Mouse (Mus musculus): ENCODE data around the gene Gpatch2. TPM values are rescaled to one million over a fixed set of nuclear protein-coding genes. Genes with fewer than 3 reads are reported as not detected.

Gene Gpatch2
- polyA plus RNA-seq, 1 experiment from 2014 or later: 19.8 TPM

DNA sequence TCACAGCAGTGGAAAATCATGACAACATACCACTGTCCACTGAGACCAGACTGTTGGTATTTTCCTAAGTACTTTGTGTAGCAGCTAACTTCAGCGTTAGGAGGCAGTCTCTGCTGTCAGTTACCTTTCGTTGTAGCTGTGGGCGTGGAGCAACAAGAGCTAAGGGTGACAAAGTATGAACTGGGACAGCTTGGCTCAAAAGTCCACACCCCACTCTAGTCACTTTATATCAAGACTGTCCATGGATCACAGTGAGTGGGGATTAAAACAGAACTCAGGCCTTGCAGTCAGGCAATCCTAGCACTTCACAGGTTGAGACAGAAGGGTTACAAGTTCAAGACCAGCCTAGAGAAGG is 77.1 kb downstream of the Gpatch2 start:
- Histone ChIP-seq H3K27me3 (no peaks in the 10 kb centered on the region), H3K27ac (no peak overlapping the region), H3K4me3 (no peak overlapping the region), H3K9ac (no peak overlapping the region), H3K4me2 (no peak overlapping the region), H3K36me3 (ENCODE audit: poor library complexity, severe bottlenecking) (no peaks in the 10 kb centered on the region), H3K4me1 (no peaks in the 10 kb centered on the region), H3K9me3 (replicated peaks) (no peaks in the 10 kb centered on the region)
- no peak for ATAC-seq
- WGBS: 93% methylated on average over 3 of the region's 3 CpGs

DNA sequence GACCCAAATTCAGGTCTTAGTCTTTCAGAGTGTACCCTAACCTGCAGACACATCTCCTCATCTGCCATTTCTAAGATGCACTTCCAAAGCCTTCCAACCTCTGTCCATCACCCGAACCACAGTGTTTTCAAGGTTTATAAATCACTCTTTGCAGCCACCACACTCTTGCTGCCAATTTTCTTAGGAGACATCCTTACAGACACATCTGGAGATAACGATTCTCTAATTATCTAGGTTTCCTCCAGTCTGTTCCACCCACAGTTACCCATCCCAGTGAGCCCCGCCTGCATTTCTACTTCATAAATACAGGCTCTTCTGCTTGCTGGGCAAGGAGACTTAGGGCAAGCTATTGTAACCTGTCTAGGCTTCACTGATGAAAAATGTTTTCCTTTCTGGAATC is 77.9 kb downstream of the Gpatch2 start:
- Histone ChIP-seq H3K9ac (no peak overlapping the region), H3K4me1 (no peaks in the 10 kb centered on the region), H3K27me3 (no peaks in the 10 kb centered on the region), H3K9me3 (replicated peaks) (no peaks in the 10 kb centered on the region), H3K27ac (no peak overlapping the region), H3K36me3 (ENCODE audit: poor library complexity, severe bottlenecking) (no peaks in the 10 kb centered on the region), H3K4me2 (no peak overlapping the region), H3K4me3 (no peak overlapping the region)
- 81% methylated on average over 3 of the region's 3 CpGs for WGBS
- no peak for ATAC-seq

DNA sequence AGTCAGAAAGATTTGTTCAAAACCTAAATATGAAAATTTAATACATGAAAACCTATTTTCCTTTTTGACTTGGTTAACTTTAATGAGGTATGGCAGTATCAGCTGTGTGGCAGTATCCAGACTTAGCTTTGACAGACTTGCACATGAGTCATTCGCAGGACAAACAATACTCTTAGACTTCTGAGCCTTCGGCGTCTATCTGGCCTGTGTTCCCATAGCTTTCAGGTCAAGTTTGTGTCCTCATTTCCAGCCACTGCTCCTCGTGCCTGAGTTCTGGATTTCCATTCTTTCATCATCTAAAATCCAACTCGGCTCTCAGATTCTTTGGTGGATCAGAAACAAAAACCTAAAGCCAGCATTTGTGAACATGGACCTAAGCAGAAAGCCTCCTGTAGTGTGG is 79.2 kb downstream of the Gpatch2 start:
- H3K27ac ChIP-seq: no peak overlapping the region
- H3K4me1 ChIP-seq: peaks cover 4% of the 10 kb centered on the region; the same call in 1 of the 2 replicates
- 80% methylated on average over 5 of the region's 5 CpGs for WGBS
- ATAC-seq: no peak
- H3K27me3 ChIP-seq: no peaks in the 10 kb centered on the region
- no peaks in the 10 kb centered on the region for H3K9me3 ChIP-seq (replicated peaks)
- H3K36me3 ChIP-seq (ENCODE audit: poor library complexity, severe bottlenecking): no peaks in the 10 kb centered on the region
- H3K9ac ChIP-seq: no peak overlapping the region
- H3K4me2 ChIP-seq: no peak overlapping the region
- H3K4me3 ChIP-seq: no peak overlapping the region

DNA sequence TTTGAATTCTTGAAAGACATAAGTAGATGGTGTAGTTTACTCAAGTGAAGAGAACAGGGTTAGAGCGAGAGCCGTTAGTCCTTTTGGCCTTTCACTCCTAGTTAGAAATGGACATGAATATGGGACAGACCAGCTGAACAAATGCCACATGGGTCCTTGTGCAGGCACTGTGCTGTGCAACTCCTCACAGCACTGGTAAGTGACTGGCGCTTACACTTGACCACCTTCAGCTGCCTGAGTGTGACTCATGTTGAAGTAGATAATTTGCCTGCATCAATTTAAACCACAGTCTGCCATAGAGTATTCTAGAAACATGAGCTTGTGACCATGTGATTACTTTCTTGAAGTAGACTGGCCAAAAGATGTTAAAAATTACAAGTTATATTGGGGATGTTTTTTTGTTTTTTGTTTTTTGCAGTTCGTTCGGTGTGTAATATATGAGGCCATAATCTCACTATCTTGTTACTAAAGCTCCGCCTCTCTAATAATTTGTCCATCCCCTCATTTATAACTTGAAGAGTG is 79.8 kb downstream of the Gpatch2 start:
- Histone ChIP-seq H3K4me3 (no peak overlapping the region), H3K4me1 (peaks cover 6% of the 10 kb centered on the region), H3K27ac (no peak overlapping the region), H3K36me3 (ENCODE audit: poor library complexity, severe bottlenecking) (no peaks in the 10 kb centered on the region), H3K9ac (no peak overlapping the region), H3K9me3 (replicated peaks) (no peaks in the 10 kb centered on the region), H3K4me2 (no peak overlapping the region), H3K27me3 (no peaks in the 10 kb centered on the region)
- no peak for ATAC-seq
- WGBS: 95% methylated on average over 6 of the region's 6 CpGs

DNA sequence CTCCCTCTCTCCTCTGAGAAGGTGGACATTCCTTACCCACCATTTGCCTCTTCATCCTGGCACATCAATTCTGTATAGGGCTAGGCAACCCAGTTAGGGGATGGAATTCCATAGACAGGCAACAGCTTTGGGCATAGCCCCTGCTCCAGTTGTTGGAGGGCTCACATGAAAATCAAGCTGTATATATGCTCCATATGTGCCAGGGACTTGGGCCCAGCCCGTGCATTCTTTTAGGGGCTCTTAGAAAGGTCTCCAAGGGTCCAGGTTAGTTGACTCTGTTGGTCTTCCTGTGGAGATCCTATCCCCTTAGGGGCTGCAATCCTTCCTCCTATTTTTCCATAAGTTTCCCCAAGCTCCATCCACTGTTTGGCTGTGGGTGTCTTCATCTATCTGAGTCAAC is 80.4 kb downstream of the Gpatch2 start:
- no peak for ATAC-seq
- no peaks in the 10 kb centered on the region for H3K36me3 ChIP-seq (ENCODE audit: poor library complexity, severe bottlenecking)
- H3K4me1 ChIP-seq: peaks cover 12% of the 10 kb centered on the region
- no peak overlapping the region for H3K9ac ChIP-seq
- no peak overlapping the region for H3K27ac ChIP-seq
- no peak overlapping the region for H3K4me2 ChIP-seq
- H3K9me3 ChIP-seq (replicated peaks): no peaks in the 10 kb centered on the region
- WGBS: 93% methylated on average over 1 of the region's 1 CpGs
- H3K27me3 ChIP-seq: no peaks in the 10 kb centered on the region
- no peak overlapping the region for H3K4me3 ChIP-seq

DNA sequence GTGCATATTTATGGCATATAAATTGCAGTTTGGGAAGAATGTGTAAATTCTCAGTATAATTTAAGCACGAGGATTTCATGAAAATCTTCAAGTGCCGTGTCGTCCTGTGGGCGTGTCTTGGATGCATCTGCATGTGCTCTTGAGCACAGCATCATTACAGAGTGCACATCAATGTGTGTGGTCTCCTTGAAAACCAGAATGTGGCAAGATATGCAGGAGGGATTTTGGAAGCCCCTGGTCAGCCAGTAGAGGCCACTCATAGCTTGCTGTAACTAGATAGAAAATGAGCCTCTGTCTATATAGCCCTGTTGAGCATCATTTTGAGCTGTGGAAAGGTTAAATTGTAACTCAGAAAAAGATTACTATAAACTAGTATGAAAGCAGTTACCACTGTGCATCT is 83.9 kb downstream of the Gpatch2 start:
- no peak for ATAC-seq
- Histone ChIP-seq H3K4me3 (no peak overlapping the region), H3K9me3 (replicated peaks) (no peaks in the 10 kb centered on the region), H3K9ac (no peak overlapping the region), H3K27ac (no peak overlapping the region), H3K4me1 (peaks cover 14% of the 10 kb centered on the region), H3K4me2 (no peak overlapping the region), H3K36me3 (ENCODE audit: poor library complexity, severe bottlenecking) (no peaks in the 10 kb centered on the region), H3K27me3 (no peaks in the 10 kb centered on the region)
- WGBS: 63% methylated on average over 4 of the region's 4 CpGs

DNA sequence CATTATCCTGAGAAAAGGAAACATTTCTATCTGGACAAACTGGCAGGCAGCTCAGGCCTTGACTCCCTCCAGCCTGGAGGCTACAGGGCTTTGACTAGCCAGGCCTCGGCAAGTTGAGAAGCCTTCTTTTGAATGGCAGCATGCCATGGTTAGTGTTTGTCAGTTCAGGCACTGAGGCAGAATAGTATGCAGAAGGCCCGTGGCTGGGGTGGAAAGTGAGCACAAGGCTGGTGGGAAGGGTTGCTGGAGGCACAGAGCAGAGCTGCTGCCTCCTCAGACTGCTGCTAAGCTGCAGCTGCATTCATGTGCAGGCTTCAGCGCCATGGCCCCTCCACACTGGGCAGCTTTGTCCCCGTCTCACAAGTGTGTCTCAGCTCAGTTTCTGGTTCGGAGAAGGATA is 85.3 kb downstream of the Gpatch2 start:
- Histone ChIP-seq H3K27ac (peak overlapping the region; percentile 35), H3K27me3 (no peaks in the 10 kb centered on the region), H3K4me3 (no peak overlapping the region), H3K4me2 (no peak overlapping the region), H3K9ac (peak overlapping the region; percentile 37; the same call in 1 of the 2 replicates), H3K36me3 (ENCODE audit: poor library complexity, severe bottlenecking) (no peaks in the 10 kb centered on the region), H3K9me3 (replicated peaks) (no peaks in the 10 kb centered on the region), H3K4me1 (peaks cover 14% of the 10 kb centered on the region)
- peak; percentile 69 for ATAC-seq
- 36% methylated on average over 5 of the region's 5 CpGs for WGBS

DNA sequence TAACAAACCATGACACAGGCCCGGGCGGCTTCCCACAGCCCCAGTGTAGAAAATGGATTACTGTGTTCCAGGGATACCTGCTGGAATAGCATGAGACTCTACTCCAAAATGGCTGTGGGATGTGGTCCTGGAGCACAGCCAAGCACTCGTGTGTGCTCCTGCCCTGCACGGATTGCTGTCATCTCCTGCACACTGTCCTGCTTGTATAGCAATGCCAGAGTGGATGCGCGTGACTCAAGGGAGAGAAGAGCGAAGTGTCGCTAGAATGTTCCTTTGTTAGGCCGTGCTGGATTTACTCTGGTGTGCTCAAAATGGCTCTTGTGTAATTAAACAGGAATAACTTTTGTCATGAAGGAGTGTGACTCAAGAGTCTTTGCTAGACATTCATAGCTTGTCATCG is 87.9 kb downstream of the Gpatch2 start:
- ATAC-seq: no peak
- peaks cover 7% of the 10 kb centered on the region; the same call in 1 of the 2 replicates for H3K36me3 ChIP-seq (ENCODE audit: poor library complexity, severe bottlenecking)
- H3K27me3 ChIP-seq: no peaks in the 10 kb centered on the region
- peaks cover 14% of the 10 kb centered on the region for H3K4me1 ChIP-seq
- no peak overlapping the region for H3K27ac ChIP-seq
- H3K9me3 ChIP-seq (replicated peaks): no peaks in the 10 kb centered on the region
- no peak overlapping the region for H3K9ac ChIP-seq
- WGBS: 83% methylated on average over 10 of the region's 10 CpGs
- H3K4me3 ChIP-seq: no peak overlapping the region
- no peak overlapping the region for H3K4me2 ChIP-seq

DNA sequence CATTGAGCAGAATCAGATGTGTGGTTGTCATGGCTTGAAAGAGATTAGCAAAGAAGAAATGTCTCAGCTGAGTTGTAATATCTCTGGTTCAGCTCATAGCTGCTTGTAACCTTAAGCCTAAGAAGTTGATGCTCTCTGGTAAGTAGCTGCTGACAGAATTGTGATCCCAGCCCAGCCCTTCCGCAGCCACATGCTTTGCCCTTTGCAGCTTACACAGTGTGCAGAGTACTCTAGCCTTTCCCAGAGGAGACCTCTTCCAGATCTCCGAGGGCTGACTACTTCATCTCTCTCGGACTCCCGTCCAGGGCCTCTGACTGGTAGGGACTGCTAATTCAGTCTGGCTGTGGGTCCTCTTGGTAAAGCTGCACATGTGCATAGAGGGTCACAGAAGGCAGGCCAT is 92.0 kb downstream of the Gpatch2 start:
- no peak overlapping the region for H3K9ac ChIP-seq
- H3K27me3 ChIP-seq: no peaks in the 10 kb centered on the region
- WGBS: 97% methylated on average over 4 of the region's 4 CpGs
- no peak overlapping the region for H3K4me3 ChIP-seq
- peaks cover 7% of the 10 kb centered on the region; the same call in 1 of the 2 replicates for H3K36me3 ChIP-seq (ENCODE audit: poor library complexity, severe bottlenecking)
- H3K27ac ChIP-seq: no peak overlapping the region
- no peaks in the 10 kb centered on the region for H3K9me3 ChIP-seq (replicated peaks)
- no peak overlapping the region for H3K4me2 ChIP-seq
- H3K4me1 ChIP-seq: no peaks in the 10 kb centered on the region
- ATAC-seq: no peak

DNA sequence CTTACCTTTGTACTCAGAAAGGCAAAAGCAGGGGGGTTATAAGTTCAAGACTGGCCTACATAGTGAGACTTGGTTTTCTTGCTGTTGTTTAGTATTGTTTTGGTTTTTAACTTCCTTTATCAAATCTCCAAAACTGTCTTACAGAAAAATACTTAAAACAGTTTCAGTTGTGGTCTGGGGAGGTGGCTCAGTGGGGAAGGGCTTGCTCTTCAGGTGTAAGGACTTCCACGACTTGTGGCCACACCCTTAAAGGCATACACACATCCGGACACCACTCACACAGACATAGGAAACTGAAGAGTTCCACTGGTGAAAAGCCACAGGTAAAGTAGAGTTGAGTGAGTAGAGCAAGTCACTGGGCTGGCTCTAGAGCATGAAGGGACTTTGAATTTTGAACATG is 93.2 kb downstream of the Gpatch2 start:
- no peak overlapping the region for H3K4me2 ChIP-seq
- no peak overlapping the region for H3K4me3 ChIP-seq
- no peaks in the 10 kb centered on the region for H3K9me3 ChIP-seq (replicated peaks)
- peaks cover 7% of the 10 kb centered on the region; the same call in 1 of the 2 replicates for H3K36me3 ChIP-seq (ENCODE audit: poor library complexity, severe bottlenecking)
- H3K27me3 ChIP-seq: no peaks in the 10 kb centered on the region
- H3K4me1 ChIP-seq: no peaks in the 10 kb centered on the region
- no peak overlapping the region for H3K27ac ChIP-seq
- no peak for ATAC-seq
- WGBS: 93% methylated on average over 2 of the region's 2 CpGs
- no peak overlapping the region for H3K9ac ChIP-seq

DNA sequence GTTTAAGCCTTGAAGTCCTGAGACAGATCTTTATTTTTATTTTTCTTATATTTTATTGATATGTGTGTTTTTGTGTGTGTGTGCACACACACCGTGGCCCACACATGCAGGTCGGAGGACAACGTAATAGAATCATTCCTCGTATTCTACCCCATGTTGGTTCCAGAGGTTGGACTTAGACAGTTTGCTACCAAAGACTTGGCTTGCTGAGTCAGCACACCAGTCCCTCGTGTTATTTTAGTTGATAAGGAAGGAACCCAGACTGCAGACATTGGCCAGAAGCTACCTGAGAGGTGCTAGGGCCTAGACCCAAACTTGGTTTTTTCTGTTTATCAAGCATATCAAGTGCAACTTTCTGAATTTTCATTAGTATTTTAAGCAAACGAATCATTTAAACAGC is 95.8 kb downstream of the Gpatch2 start:
- Histone ChIP-seq H3K4me1 (no peaks in the 10 kb centered on the region), H3K27ac (no peak overlapping the region), H3K4me2 (no peak overlapping the region), H3K27me3 (no peaks in the 10 kb centered on the region), H3K4me3 (no peak overlapping the region), H3K9ac (no peak overlapping the region), H3K36me3 (ENCODE audit: poor library complexity, severe bottlenecking) (peaks cover 7% of the 10 kb centered on the region; the same call in 1 of the 2 replicates), H3K9me3 (replicated peaks) (no peaks in the 10 kb centered on the region)
- ATAC-seq: no peak
- WGBS: 94% methylated on average over 6 of the region's 6 CpGs

DNA sequence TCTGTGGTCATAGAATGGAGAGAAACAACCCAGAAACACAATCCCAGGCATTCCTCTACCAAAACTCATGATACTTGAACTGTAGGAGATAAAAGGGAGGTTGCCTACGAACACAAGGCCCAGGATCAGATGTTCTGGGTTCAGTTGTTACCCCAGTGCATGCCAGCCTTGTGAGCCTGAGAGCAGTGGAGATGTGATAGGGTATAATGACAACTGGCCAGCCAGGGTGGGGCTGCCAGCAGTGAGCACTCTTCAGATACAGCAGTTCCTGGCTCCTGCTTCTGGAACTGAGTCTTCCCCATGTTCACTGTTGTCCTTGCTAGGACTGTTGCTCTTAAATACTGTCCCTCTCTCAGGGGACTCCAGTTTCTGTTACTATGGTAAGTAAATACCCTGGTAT is 98.0 kb downstream of the Gpatch2 start:
- WGBS: 73% methylated on average over 1 of the region's 1 CpGs
- Histone ChIP-seq H3K4me2 (no peak overlapping the region), H3K9ac (no peak overlapping the region), H3K27ac (no peak overlapping the region), H3K4me1 (no peaks in the 10 kb centered on the region), H3K27me3 (no peaks in the 10 kb centered on the region), H3K36me3 (ENCODE audit: poor library complexity, severe bottlenecking) (no peaks in the 10 kb centered on the region), H3K4me3 (no peak overlapping the region), H3K9me3 (replicated peaks) (no peaks in the 10 kb centered on the region)
- no peak for ATAC-seq

DNA sequence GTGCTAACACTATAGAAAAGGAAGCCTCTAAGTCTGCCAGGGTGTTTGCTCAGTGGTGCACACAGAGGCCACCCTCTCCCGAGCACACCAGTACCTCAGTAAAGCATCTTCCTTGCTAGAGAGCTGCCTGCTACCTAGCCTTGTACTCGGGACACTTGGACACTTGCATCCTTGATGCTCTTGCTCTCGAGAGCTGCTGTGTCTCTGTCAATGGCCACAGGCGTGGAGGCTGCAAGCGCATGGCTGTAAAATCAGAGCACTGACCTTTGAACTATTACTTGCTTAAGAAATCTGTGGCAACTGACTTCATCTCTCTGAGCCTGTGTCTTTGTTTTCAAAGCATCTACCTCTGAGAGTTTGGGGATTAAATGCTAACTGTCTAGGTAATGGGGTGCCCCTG is 98.5 kb downstream of the Gpatch2 start:
- H3K9me3 ChIP-seq (replicated peaks): no peaks in the 10 kb centered on the region
- no peak overlapping the region for H3K4me2 ChIP-seq
- H3K27me3 ChIP-seq: no peaks in the 10 kb centered on the region
- WGBS: 76% methylated on average over 5 of the region's 5 CpGs
- H3K9ac ChIP-seq: no peak overlapping the region
- no peaks in the 10 kb centered on the region for H3K36me3 ChIP-seq (ENCODE audit: poor library complexity, severe bottlenecking)
- no peaks in the 10 kb centered on the region for H3K4me1 ChIP-seq
- no peak overlapping the region for H3K4me3 ChIP-seq
- no peak for ATAC-seq
- H3K27ac ChIP-seq: no peak overlapping the region
